Mouse (Mus musculus) thymus, adult 2 months (tissue): ENCODE results near the gene Gli2.

Source experiments
- CTCF ChIP-seq: fragments of 200-500 bp; IDR thresholded peaks from 2 replicates; pipeline ENCODE4 v1.5.1; 2012; ENCODE audit warnings: mild to moderate bottlenecking, control low read depth, low read length, moderate library complexity, borderline replicate concordance; ENCODE audit not compliant: control insufficient read depth, poor library complexity, insufficient read depth; ENCODE audit errors: extremely low read depth
- POLR2A ChIP-seq: fragments of 200-500 bp; IDR thresholded peaks from 2 replicates; pipeline ENCODE4 v1.6.1; 2012; ENCODE audit warnings: mild to moderate bottlenecking, low read length, control low read depth, moderate library complexity; ENCODE audit not compliant: control insufficient read depth, poor library complexity, insufficient read depth; ENCODE audit errors: extremely low read depth

GRCm38 (mm10) chr1:119075916-119076315, 22.5 kb upstream of the Gli2 start:
- TF ChIP-seq POLR2A = no peak
- TF ChIP-seq CTCF = no peak
